Mouse (Mus musculus): ENCODE measurements around the gene Btnl4. TPM values are rescaled to one million over a fixed set of nuclear protein-coding genes. Genes with fewer than 3 reads are reported as not detected.
"Not testable (repeated sequence)": the region's sequence is repeated elsewhere in the genome, so short reads cannot be mapped to it uniquely, and the experiment has no call there.

Gene Btnl4
- polyA plus RNA-seq, 1 experiment = 1.1 TPM

DNA sequence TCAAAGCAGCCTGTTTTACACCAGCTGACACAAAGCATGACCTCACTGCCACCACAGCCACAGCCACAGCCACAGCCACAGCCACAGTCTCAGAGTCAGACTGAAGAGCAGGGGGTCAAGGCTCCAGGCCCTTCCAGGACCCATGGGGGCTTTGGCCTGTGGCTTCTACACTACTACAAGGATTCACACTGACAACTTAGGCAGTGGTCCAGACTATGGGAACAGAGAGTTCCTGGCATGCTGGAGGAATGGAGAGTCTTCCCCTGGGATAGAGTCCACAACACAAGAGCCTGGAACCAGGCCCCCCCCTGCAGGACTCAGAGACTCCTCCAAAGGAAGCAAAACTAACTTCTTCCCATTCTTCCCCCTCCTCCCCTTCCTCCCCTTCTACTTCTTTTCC, 30.5 kb upstream of the Btnl4 start:
- Histone ChIP-seq H3K4me1 (ENCODE audit: control insufficient read depth, insufficient read depth, insufficient read length) (no peaks in the 10 kb centered on the region), H3K4me3 (ENCODE audit: extremely low read depth, insufficient read depth, insufficient read length) (no peak overlapping the region), H3K36me3 (ENCODE audit: control insufficient read depth, insufficient read depth, low read length) (no peaks in the 10 kb centered on the region), H3K27ac (ENCODE audit: insufficient read depth, low read length) (no peak overlapping the region), H3K27me3 (ENCODE audit: control insufficient read depth, insufficient read depth, low read length) (no peaks in the 10 kb centered on the region)
- TF ChIP-seq POLR2A (IDR thresholded peaks at IDR 0.05; ENCODE audit: low read depth, low read length) (no peak), CTCF (IDR thresholded peaks at IDR 0.05; ENCODE audit: extremely low read depth, insufficient read depth, insufficient read length, insufficient replicate concordance) (no peak)
- no peak for DNase-seq (ENCODE audit: low read depth in 1 of 2, low spot score in 2 of 2)

DNA sequence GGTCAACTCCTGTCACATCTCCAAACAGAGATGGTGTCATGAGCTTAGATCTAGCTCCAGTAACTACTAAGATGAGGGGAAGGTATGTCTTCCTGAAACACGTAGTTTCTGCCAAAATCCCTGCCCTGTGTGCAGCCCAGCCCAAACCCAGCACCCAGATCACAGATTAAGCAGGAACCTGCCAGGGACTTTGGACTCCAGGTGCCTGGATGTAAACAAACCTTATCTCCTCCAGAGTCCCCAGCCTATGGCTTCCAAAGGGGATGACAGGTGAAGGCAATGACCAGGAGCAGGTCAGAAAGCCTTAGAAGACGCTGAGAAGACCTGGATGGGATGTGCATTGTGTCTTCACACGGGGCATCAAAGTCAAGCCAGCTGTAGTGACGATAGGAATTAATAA, 20.6 kb upstream of the Btnl4 start:
- not testable (repeated sequence) for H3K36me3 ChIP-seq (ENCODE audit: control insufficient read depth, insufficient read depth, low read length); H3K4me1 ChIP-seq (ENCODE audit: control insufficient read depth, insufficient read depth, insufficient read length); DNase-seq (ENCODE audit: low read depth in 1 of 2, low spot score in 2 of 2); H3K4me3 ChIP-seq (ENCODE audit: extremely low read depth, insufficient read depth, insufficient read length); H3K27me3 ChIP-seq (ENCODE audit: control insufficient read depth, insufficient read depth, low read length); H3K27ac ChIP-seq (ENCODE audit: insufficient read depth, low read length)
- 75% methylated on average over 4 of the region's 4 CpGs for WGBS

DNA sequence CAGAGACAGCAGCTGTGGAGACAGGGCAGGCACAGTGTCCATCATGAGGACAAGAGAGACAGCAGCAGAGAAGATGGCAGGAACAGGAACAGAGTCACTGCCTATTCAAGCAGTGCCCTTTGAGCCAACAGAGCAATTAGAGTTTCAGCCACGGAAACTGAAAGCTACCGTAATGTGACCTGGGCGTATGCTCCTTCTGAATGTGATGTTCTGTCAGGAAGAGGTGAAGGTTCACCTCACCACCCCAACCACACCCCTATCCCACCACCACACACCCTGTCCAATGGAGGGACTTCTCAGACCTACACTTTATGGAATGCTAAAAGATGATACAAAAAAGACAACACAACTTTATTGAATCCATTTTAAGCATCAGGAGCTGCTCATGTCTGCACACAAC, 20.2 kb upstream of the Btnl4 start:
- WGBS = 46% methylated on average over 3 of the region's 3 CpGs

DNA sequence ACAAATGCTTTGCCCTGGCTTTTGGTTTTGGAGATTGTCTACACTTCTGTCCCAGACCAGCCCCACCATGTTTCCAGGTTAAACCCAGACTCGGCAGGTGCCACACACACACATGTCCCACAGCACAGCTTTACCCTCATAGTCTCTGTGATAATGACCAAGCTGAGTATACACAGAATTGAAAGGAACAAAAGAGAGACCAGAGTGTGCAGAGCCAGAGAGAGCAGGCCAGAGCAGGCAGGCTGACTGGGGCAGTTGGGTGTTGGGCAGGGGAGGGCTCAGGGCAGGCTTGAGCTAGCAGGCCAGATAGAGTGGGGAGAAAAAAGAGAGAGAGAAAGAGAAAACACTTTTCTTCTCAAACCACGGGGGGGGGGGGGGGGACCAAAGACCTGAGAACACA, 19.4 kb upstream of the Btnl4 start:
- Histone ChIP-seq H3K27ac (ENCODE audit: insufficient read depth, low read length) (no peak overlapping the region), H3K36me3 (ENCODE audit: control insufficient read depth, insufficient read depth, low read length) (no peaks in the 10 kb centered on the region), H3K4me3 (ENCODE audit: extremely low read depth, insufficient read depth, insufficient read length) (no peak overlapping the region), H3K27me3 (ENCODE audit: control insufficient read depth, insufficient read depth, low read length) (no peaks in the 10 kb centered on the region), H3K4me1 (ENCODE audit: control insufficient read depth, insufficient read depth, insufficient read length) (no peaks in the 10 kb centered on the region)
- DNase-seq (ENCODE audit: low read depth in 1 of 2, low spot score in 2 of 2) = no peak
- WGBS = 50% methylated on average over 2 of the region's 2 CpGs
- no peak for TF ChIP-seq POLR2A (IDR thresholded peaks at IDR 0.05; ENCODE audit: low read depth, low read length)
- no peak for TF ChIP-seq CTCF (IDR thresholded peaks at IDR 0.05; ENCODE audit: extremely low read depth, insufficient read depth, insufficient read length, insufficient replicate concordance)

More for the DNA sequence above, 20.2 kb upstream of the Btnl4 start:
- H3K4me3 ChIP-seq (ENCODE audit: extremely low read depth, insufficient read depth, insufficient read length); DNase-seq (ENCODE audit: low read depth in 1 of 2, low spot score in 2 of 2); H3K4me1 ChIP-seq (ENCODE audit: control insufficient read depth, insufficient read depth, insufficient read length); H3K27ac ChIP-seq (ENCODE audit: insufficient read depth, low read length); H3K27me3 ChIP-seq (ENCODE audit: control insufficient read depth, insufficient read depth, low read length); H3K36me3 ChIP-seq (ENCODE audit: control insufficient read depth, insufficient read depth, low read length): not testable (repeated sequence)

DNA sequence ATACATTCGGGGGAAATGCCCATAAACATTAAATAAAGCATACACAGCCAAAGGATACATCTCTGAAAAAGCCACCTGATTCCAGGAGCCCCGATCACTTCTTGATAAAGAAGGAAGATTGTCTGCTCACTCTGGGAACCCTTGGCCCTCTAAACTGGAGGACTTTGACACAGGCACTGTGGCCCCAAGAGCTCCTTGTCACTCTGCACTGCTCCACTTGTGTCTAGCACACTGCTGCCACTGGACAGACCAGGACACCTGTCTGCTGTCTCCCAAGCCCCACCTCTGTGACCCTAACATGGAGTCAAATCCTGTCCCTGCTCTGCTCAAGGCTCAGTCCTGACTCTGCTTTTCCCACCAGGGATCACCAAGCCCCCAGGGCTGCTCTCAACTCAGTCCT, 18.0 kb upstream of the Btnl4 start:
- DNase-seq (ENCODE audit: low read depth in 1 of 2, low spot score in 2 of 2); H3K4me3 ChIP-seq (ENCODE audit: extremely low read depth, insufficient read depth, insufficient read length); H3K27me3 ChIP-seq (ENCODE audit: control insufficient read depth, insufficient read depth, low read length); H3K27ac ChIP-seq (ENCODE audit: insufficient read depth, low read length); H3K4me1 ChIP-seq (ENCODE audit: control insufficient read depth, insufficient read depth, insufficient read length); H3K36me3 ChIP-seq (ENCODE audit: control insufficient read depth, insufficient read depth, low read length): not testable (repeated sequence)
- WGBS = 79% methylated on average over 2 of the region's 2 CpGs

DNA sequence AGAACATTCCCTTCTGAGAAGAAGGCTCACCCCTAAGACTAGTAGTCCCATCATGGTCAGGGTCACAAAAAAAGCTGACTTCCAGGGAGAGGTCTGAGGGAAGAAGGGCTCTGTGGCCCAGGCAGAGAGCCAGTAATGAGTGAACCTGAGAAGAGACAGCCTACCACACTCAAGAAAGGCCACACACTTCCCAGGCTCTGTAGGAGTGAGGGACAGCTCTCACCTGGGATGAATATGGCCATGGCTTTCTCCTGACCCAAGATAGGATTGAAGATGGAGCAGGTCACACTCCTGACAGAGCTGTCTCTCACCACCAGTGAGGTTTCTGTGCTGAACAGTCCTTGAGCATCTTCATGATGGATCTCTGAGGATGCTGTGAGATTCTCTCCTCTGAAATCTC, 15.7 kb upstream of the Btnl4 start:
- Histone ChIP-seq H3K36me3 (ENCODE audit: control insufficient read depth, insufficient read depth, low read length) (no peaks in the 10 kb centered on the region), H3K4me1 (ENCODE audit: control insufficient read depth, insufficient read depth, insufficient read length) (no peaks in the 10 kb centered on the region), H3K27ac (ENCODE audit: insufficient read depth, low read length) (no peak overlapping the region), H3K4me3 (ENCODE audit: extremely low read depth, insufficient read depth, insufficient read length) (no peak overlapping the region), H3K27me3 (ENCODE audit: control insufficient read depth, insufficient read depth, low read length) (no peaks in the 10 kb centered on the region)
- DNase-seq (ENCODE audit: low read depth in 1 of 2, low spot score in 2 of 2) = no peak
- no peak for TF ChIP-seq POLR2A (IDR thresholded peaks at IDR 0.05; ENCODE audit: low read depth, low read length)
- no peak for TF ChIP-seq CTCF (IDR thresholded peaks at IDR 0.05; ENCODE audit: extremely low read depth, insufficient read depth, insufficient read length, insufficient replicate concordance)

DNA sequence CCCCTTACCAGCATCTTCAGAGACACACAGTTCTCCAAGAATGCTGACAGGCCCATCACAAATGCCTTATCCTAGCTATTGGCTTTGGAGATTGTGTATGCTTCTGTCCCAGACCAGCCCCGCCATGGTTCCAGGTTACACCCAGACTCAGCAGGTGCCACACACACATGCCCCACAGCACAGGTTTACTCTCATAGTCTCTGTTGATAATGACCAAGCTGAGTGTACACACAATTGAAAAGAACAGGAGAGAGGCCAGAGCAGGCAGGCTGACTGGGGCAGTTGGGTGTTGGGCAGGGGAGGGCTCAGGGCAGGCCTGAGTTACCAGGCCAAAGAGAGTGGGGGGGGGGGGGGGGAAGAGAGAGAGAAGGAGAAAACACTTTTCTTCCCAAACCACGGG, 691 bp downstream of the Btnl4 start:
- WGBS = 88% methylated on average over 1 of the region's 2 CpGs
- Histone ChIP-seq H3K27me3 (ENCODE audit: control insufficient read depth, insufficient read depth, low read length) (no peaks in the 10 kb centered on the region), H3K27ac (ENCODE audit: insufficient read depth, low read length) (no peak overlapping the region), H3K4me3 (ENCODE audit: extremely low read depth, insufficient read depth, insufficient read length) (no peak overlapping the region), H3K36me3 (ENCODE audit: control insufficient read depth, insufficient read depth, low read length) (no peaks in the 10 kb centered on the region), H3K4me1 (ENCODE audit: control insufficient read depth, insufficient read depth, insufficient read length) (no peaks in the 10 kb centered on the region)
- no peak for DNase-seq (ENCODE audit: low read depth in 1 of 2, low spot score in 2 of 2)
- TF ChIP-seq POLR2A (IDR thresholded peaks at IDR 0.05; ENCODE audit: low read depth, low read length) (no peak), CTCF (IDR thresholded peaks at IDR 0.05; ENCODE audit: extremely low read depth, insufficient read depth, insufficient read length, insufficient replicate concordance) (no peak)

DNA sequence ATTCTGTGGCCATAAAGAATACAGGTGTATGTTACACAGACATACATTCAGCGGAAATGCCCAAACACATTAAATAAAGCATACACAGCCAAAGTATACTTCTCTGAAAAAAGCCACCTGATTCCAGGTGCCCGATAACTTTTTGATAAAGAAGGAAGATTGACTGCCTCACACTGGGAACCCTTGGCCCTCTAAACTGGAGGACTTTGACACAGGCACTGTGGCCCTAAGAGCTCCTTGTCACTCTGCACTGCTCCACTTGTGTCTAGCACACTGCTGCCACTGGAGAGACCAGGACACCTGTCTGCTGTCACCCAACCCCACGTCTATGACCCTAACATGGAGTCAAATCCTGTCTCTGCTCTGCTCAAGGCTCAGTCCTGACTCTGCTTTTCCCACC, 2.1 kb downstream of the Btnl4 start:
- H3K4me3 ChIP-seq (ENCODE audit: extremely low read depth, insufficient read depth, insufficient read length) = no peak overlapping the region
- no peak overlapping the region for H3K27ac ChIP-seq (ENCODE audit: insufficient read depth, low read length)
- no peak for DNase-seq (ENCODE audit: low read depth in 1 of 2, low spot score in 2 of 2)
- no peaks in the 10 kb centered on the region for H3K27me3 ChIP-seq (ENCODE audit: control insufficient read depth, insufficient read depth, low read length)
- no peaks in the 10 kb centered on the region for H3K36me3 ChIP-seq (ENCODE audit: control insufficient read depth, insufficient read depth, low read length)
- no peaks in the 10 kb centered on the region for H3K4me1 ChIP-seq (ENCODE audit: control insufficient read depth, insufficient read depth, insufficient read length)
- WGBS = 81% methylated on average over 3 of the region's 3 CpGs
- no peak for TF ChIP-seq CTCF (IDR thresholded peaks at IDR 0.05; ENCODE audit: extremely low read depth, insufficient read depth, insufficient read length, insufficient replicate concordance)
- TF ChIP-seq POLR2A (IDR thresholded peaks at IDR 0.05; ENCODE audit: low read depth, low read length) = no peak
